Mouse (Mus musculus) left cerebral cortex, adult 11 months (tissue): Measurements from ENCODE around the gene Camkk2.

Experiments
- DNase-seq: peaks from one replicate; pipeline ENCODE4 v3.0.0; 2022; ENCODE audit warnings: low spot score

The Camkk2 gene

DNA sequence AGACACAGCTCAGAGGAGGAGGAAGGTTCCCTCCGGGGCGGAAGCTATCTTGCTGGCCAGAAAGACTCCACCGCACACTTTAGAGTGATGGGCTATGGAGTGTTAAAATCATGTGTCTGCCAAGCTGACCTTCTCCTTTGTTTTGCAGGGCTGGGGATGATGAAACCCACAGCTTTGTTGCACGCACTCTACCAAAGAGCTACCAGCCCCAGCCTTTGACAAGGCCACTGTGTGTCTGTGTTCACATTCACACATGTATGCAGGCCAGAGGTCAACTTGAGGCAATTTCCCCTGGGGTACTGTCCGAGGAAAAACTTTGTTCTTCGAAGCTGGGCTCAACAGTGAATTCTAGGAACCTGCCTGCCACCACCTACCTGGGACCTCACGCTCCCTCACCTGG, 43.4 kb downstream of the Camkk2 start:
- DNase-seq, result no peak

DNA sequence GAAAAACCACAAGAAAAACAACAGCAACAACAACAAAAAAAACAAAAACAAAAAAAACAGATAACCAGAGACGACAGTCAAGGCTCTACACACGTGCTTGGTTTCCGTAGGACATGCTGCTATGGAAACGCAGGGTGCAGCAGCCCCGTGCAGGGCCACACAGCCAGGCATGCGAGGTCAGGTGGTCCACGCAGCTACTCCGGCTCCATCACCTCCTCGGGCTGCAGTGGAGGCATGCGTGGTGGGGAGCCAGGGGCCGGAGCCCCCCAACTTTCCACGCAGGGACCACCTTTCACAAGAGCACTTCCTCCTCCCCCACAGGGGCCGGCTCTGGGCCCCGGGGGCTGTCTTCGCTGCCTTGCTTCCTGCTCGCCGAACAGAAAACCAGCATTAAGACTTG, 45.3 kb downstream of the Camkk2 start:
- no peak for DNase-seq

DNA sequence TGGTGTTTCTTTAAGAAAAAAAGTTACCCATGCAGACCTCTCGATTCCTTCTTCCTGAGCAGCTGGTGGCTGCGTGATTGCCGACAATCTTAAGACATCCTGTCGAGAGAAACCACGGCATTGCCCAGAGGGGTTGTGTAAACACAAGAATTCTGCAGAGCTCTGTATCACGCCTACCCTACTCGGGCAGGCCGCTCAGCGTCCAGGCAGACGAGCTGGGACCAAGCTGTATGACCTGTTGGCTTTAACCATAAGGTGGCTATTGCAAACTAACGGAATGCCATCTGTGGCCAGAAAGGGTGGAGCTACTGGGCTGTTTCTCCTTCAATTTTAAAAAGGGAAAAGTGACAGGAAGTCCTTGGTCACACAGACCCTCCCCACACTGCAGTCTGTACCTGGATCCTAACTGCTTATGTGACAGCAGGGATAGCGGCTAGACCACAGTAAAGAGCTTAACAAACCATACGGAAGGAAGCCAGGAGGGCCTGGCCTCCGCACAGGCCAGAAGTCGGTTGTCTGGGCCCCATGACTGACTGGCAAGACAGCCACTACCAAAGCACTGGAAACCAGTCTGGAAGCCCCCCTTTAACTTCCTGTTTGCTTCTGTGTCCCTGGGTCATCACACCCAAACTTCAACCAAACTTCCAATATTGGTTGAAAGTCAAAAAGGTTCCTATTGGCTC, 47.1 kb downstream of the Camkk2 start:
- no peak for DNase-seq

DNA sequence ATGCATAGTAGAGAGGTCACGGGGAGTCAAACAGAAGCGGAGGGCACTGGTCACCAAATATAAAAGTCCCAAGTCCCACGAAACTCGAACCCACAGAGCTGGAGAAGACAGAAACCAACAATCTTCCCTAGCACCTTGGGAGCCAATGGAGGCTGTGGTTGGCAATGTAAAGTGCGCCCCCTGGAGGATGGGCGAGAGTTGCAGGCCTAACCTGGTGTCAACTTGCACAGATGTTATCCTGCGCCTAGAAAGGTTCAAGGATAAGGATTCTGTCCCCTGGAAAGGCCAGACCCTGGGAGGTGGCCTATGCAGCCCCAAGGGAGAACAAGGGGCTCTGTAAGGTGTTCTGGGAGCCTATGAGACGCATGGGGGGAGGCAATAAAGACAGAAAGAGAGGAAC, 47.9 kb downstream of the Camkk2 start:
- peak; percentile 51 for DNase-seq

DNA sequence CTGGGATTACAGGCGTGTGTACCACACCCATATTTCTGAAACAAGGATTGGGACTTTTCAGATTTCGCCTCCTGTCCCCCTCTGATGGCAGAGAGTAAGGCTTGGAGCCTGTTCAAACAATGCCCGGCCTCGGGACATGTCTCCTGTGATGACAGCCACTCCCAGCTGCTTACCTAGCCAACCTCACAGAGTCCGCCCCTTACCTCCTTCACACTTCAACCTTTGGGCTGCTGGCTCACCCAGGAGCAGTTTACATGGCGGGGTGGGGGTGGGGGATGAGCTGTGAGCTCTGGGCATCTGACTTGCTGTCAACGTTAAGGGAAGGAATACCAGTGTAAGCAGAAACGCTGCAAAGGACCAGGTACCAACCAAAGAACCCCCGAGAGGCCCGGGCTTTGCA, 48.4 kb downstream of the Camkk2 start:
- DNase-seq, result no peak

DNA sequence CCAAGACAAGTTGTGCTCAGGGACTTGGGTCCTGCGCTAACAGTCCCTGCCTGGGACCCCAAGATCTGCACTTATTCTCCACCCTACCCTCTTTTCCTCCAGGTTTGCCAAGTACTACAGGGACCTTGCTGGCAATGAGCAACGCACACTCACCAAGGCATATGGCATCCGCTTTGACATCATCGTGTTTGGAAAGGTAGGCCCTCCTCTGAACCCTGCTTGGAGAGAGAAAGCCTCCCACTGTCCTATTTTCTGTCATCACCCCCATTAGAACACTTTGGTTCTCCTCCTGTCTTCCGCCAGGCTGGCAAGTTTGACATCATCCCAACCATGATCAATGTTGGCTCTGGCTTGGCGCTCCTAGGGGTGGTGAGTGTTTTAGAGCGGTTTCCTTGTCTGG, 52.1 kb downstream of the Camkk2 start:
- DNase-seq, result no peak

DNA sequence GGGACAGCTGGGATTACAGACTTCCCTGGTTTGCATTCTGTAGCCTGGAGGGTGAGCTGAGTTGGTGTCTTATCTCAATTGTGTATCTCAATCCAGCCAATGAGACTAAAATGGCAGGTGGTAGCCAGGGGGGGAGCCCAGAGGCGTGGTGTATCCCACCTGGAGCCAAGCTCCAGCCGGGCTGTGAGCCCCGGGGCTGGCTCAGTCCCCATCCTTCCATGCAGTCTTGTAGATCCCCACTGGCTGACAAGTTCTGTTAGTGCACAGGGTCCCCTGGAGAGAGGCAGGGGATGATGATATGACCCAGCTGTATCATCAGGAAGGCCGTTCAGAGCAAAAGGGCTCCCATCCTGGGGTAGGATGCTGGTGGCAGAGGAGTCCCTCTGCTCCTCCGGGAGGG, 52.6 kb downstream of the Camkk2 start:
- DNase-seq, result no peak

DNA sequence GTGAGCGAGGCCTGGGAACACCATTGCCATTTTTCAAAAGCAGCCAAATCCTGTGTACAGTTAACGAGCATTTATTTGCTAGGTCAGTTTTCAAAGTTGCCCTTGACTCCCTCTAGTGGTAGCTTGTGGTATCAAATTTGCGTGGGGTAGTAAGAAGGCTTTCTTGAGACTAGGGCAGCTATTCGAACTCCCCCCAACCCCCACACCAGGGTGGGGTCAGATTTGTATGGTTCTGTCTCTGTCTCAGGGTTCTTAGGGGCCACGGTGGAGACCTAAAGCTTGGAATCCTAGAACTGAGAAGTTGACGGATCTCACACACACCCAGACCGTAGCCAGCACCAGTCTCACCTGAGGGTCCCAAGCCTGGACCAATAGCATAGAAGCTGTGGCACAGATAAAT, 53.1 kb downstream of the Camkk2 start:
- peak; percentile 71 for DNase-seq

DNA sequence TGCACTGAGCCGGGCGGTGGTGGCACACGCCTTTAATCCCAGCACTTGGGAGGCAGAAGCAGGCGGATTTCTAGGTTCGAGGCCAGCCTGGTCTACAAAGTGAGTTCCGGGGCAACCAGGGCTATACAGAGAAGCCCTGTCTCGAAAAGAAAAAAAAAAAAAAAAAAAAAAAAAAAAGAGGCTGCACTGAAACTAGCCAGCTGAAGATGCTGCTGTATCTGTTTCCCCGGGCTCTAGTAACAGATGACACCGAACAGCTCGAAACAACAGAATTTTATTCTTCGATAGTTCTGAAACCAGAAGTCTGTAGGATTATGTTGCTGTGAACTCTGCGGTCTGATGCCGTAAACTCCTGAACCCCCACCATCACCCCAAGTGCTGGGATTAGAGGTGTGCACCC, 53.8 kb downstream of the Camkk2 start:
- no peak for DNase-seq

DNA sequence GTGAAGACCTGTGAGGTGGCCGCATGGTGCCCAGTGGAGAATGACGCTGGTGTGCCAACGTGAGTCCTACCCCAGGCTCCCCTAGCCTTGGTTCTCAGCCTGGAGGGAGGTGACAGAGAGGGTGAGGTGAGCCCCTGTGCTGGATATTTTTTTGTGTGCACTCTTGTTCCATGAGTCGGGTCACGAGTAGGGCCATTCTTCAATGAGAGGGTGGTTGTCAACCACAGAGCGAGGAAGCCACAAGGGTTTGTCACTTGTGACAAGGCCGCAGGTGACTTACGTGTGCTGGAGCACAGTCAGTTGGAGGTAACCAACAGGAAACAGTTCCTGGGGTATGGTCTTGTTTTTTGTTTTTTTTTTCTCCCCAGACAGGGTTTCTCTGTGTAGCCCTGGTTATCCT, 60.0 kb downstream of the Camkk2 start:
- DNase-seq, result no peak

DNA sequence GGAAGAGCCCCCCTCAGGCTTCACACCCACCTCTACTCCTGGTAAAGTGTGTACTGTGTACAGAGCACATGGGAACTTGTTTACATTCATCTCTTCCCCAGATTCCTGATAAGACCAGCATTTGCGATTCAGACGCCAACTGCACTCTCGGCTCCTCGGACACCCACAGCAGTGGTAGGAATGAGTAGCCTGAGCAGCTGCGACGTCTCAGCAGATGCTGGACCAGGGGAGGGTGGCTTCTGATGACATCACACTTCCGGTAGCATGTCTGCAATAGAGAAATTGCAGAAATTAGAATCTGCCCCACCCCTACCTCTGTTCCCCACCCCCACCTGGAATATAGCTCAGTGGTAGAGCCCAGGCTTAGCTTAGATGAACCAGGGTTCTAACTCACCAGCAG, 60.8 kb downstream of the Camkk2 start:
- no peak for DNase-seq

DNA sequence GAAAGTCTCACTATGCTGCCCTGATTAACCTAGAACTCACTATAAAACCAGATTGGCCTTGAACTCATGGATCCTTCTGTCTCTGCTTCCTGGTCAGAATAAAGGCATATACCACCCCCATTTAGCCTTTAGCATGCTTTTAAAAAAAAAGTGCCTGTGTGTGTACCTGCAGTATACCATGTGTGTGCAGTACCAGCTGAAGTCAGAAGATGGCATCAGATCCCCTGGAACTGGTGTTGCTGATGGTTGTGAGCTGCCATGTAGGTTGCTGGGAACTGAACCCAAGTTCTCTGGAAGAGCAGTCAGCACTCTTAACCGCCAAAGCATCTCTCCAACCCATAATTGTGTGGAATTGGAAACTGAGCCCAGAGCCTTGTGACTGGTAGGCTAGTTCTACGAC, 62.4 kb downstream of the Camkk2 start:
- no peak for DNase-seq

DNA sequence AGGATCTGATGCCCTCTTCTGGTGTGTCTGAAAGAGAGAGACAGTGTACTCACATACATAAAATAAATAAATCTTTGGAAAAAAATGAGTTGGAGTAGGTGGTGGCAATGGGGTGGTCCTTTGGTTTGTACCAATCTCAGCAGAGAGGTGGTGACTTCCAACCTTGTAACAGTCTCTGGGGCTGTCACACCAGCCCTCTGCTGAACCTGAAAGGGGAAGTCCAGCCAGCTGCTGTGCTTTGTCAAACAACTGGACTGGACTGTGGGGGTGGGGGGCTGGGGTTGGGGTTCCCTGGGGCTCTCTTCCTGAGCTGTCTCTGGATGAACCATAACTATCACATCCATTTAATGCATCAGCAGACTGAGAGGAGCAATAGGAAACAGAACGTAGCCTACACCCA, 63.5 kb downstream of the Camkk2 start:
- DNase-seq, result no peak

DNA sequence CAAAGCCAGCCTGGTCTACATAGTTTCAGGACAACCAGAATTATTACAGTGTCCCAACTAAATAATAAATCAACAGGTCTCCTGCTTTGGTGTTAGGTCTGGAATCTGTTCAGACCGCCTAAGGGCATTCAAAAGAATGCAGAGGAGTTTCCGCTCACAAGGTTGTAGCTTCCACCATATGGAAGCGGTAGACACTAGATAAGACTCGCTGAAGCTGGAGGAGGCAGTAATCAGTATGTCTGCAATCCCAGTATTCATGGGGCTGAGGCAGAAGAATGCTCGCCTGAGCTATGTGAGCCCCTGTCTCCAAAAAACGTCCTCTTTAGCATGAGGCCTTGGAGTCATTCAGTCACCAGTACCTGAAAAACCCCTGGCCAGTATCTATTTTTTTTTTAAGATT, 70.4 kb downstream of the Camkk2 start:
- DNase-seq, result no peak

DNA sequence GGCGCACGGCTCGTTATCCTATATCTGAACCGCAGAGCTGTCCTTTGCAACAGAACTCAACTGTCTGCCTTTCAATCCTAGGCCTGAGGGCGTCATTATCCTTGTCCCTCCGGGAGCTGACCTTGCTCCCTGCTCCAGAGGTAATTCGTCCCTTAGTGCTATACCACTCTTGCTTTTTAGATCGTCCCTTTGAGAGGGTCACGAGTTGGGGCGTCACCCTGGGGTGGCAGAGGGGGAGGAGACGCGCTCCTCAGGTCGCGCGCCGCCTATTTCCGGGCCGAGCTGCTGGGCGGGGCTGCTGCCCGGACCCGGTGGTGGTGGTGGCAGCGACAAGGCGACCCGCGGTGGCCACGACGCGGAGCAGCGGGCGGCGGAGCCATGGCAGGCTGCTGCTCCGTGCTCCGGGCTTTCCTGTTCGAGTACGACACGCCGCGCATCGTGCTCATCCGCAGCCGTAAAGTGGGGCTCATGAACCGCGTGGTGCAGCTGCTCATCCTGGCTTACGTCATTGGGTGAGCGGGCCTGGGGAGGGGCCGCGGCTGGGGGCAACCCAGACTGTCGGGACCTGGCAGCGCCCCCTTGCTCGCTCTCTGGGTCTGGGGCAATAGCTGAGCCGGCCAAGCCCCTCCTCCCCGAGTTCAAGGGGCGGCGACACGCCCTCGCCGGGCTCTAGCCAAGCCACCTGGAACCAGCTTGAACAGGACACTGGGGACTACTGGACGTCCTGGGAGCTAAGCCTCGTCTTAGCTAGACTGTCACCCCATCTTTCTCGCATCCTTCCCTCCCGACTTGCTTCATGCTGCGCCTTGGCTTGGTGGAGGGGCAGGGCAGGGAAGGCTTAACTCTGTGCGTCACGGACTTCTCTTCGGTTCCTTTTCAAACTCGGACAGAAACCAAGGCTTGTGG, 71.7 kb downstream of the Camkk2 start, which contains the start of gene P2rx4:
TSS of gene P2rx4 (plus strand) at position 269 of the 906 bp plus-strand sequence.
- DNase-seq, result peak; percentile 84

DNA sequence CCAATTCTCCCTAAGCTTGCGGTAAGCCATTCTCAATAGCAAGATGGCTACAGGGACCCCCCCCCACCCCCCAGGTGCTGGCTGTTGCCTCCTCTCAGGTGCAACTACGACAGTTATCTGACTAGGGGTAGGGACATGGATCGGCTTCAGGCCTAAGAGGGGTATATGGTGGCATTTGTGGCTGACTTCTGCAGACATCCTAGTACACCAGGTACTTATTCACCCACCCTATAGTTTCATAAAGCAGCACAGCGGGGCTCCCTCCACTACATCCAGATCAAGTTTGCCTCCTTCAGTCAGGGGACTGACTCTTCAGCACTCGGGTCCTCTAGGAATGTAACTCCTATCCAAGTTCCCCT, 72.3 kb downstream of the Camkk2 start:
- DNase-seq, result no peak

DNA sequence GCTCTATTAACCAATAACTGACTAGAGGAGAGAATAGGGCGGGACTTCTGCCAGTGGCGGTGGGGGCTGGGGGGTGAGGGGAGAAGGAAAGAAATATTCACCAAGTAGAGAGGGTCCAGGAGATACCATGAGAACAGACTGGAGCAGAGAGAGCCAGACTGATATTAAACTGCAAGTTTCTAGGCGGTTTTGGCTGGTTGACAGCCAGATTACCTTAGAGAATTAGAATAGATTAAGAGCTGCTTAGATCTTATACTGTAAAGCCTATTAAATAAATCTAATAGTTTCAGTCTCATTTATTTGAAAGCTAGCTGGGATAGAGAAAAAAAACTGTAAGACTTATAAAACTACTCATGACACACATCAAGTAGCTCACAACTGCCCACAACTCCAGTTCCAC, 74.0 kb downstream of the Camkk2 start:
- DNase-seq, result no peak

DNA sequence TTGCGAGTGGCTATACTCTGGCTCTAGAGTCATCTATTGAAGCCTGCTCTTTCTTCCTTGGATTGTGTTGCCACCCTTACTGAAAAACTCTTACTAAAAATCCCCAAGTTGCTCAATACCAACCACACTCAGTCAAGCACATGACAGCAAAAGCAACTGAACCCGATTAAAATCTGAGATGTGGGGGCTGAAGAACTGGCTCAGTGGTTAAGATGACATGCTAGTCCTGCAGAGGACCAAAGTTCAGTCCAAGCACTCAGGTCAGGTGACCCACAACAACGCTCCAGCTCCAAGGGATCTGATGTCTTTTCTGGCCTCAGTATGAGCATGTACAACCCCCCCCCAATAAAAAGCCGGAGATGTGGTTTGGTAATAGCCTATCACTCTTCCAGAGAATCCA, 74.6 kb downstream of the Camkk2 start:
- DNase-seq, result no peak

DNA sequence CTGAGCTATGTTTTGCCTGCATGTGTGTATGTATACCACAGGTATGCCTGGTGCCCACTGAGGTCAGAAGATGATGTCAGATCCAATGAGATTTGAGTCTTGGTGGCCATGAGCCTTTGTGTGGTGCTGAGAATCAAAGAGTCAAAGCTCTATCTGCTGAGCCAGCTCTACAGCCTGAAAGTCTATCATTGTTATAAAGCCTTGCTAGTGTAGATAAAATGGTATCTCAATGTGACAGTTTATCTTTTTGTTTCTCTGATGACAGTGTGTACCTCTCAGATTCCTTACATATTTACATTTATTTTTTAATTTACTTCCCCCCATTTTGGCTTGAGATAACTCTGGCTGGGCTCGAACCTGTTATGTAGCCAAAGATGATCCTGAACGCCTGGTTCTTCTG, 75.6 kb downstream of the Camkk2 start:
- DNase-seq, result no peak

DNA sequence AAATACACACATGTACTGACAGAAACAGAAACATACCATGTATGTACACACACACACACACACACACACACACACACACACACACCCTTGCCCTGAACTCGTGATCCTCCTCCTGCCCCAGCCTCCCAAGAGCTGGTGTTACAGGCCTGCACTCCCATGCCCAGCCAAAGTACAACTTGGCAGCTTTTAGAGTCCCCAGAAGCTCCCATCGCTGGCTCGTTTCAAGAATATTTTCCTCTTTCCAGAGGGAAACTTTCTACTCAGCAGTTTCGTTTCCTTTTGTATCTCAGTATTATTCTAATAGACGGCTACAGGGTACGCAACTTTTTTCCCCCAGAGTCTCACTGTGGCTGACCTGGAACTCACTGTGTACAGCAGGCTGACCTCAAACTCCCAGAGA, 77.1 kb downstream of the Camkk2 start:
- no peak for DNase-seq

DNA sequence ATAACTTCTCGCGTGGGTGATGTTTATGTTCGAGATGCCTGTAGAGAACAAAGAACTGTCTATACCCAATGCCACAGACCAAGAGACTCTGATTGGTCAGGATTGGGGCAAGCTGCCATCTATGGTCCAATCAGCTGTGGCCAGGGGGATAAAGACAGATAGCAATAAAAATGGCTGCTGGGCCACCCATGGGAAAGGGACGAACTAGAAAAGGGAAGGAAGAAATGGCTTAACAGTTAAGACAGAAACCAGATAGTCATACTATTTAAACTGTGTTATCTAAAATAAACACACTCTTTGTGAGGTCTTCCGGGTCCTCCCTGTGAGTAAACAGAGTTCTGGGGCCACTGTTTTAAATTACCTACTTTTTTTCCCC, 78.4 kb downstream of the Camkk2 start:
- no peak for DNase-seq

DNA sequence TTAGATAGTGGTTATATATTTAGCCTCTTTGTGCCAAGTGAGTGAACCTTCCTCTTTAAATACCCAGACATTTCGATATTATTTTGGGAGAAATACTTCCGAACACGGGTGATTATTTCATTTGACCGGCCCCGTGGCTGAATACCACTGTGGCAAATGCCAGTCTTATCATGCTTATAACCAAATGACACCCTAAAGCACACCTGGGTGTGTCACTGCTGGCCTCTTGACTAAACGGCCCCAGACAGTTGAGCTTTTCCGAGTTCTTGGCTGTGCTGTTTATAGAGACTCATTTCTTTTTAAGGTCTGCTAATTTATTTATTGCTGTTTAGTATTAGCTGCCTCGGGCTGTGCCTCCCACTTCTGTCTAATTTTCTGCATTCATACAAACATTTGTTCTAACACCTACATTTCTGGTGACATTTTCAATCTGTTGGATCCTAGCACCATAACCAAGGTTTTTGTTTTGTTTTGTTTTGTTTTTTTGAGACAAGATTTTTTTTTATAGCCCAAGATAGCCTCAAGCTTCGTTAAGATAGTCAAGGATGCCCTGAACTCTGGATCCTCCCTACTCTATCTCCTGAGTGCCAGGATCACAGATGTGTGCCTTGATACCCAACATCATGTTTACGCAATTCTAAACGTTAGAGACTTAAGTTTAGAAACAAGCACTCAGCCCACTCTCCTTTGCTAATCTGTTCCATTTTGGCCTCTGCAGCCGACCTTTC, 78.9 kb downstream of the Camkk2 start:
- no peak for DNase-seq

DNA sequence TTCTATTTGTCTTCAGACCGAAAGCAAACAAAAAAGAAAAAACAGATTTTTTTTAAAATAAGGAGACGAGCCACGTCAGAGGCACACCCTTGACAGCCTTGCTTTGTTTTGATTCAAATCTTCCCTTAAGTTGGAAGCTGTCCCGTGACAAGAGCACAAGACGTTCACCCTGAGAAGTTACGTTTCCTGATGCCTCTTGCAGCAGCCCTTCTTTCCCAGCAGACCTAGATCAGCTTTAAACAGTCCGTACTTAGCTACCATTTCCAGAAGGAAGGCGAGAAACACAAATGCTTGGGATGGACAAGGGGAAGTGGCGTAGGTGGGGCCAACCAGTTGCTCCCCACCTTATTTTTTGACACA, 80.5 kb downstream of the Camkk2 start:
- no peak for DNase-seq
